Mouse (Mus musculus): ENCODE data around the gene Srsf12. TPM values are rescaled to one million over a fixed set of nuclear protein-coding genes. Genes with fewer than 3 reads are reported as not detected.

Gene Srsf12
- 0.08 and 0.10 TPM in 2 replicates for polyA plus RNA-seq (2012; rRNA removed)

GRCm38 (mm10) chr4:33208881-33209841, at the start of gene Srsf12:
Srsf12 (plus strand) TSS chr4:33208991.

GRCm38 (mm10) chr4:33189735-33190036, 19.1 kb upstream of the Srsf12 start, which contains the start of gene Pm20d2:
Pm20d2 (minus strand) TSS chr4:33189737.

Other genes starting within 250 kb of the Srsf12 start
- gene Rragd, start 226.0 kb upstream of the Srsf12 start, polyA plus RNA-seq (2012; rRNA removed) = 0.85 and 1.0 TPM in 2 replicates
- 11.7 and 12.4 TPM in 2 replicates for gene Ube2j1, start 177.6 kb upstream of the Srsf12 start, polyA plus RNA-seq (2012; rRNA removed)
- 0.05 TPM in 2 replicates for gene Gabrr2, start 146.0 kb upstream of the Srsf12 start, polyA plus RNA-seq (2012; rRNA removed)
- not detected in 2 replicates for gene Gabrr1, start 76.5 kb upstream of the Srsf12 start, polyA plus RNA-seq (2012; rRNA removed)
- 0.03 and 0.10 TPM in 2 replicates for gene Pm20d2, start 19.3 kb upstream of the Srsf12 start, polyA plus RNA-seq (2012; rRNA removed)
- 38.2 and 39.8 TPM in 2 replicates for gene Pnrc1, start 81.2 kb downstream of the Srsf12 start, polyA plus RNA-seq (2012; rRNA removed)
- gene Rngtt, start 101.3 kb downstream of the Srsf12 start, polyA plus RNA-seq (2012; rRNA removed) = 2.7 and 2.8 TPM in 2 replicates

All from liver, embryonic 18 days (tissue).